Mouse (Mus musculus) limb, embryonic 11.5 days (tissue): Measurements from ENCODE around the gene Dnah3. TPM values are rescaled to one million over a fixed set of nuclear protein-coding genes. Genes with fewer than 3 reads are reported as not detected.

Source experiments
- ATAC-seq: fragments of 200-750 bp; cut with Nextera tagmentation; 2 replicates; pipeline ENCODE4 v1.8.0; 2017; ENCODE audit warnings: low read depth; ENCODE audit not compliant: insufficient number of reproducible peaks, low FRiP score, low TSS enrichment
- DNase-seq: peaks from one replicate; pipeline ENCODE4 v3.0.0-alpha.2; 2015; ENCODE audit warnings: low spot score
- H3K27ac ChIP-seq: fragments of 300-500 bp; sonication (generic); replicated peaks from 2 replicates; pipeline ENCODE4 v1.5.1; 2014; ENCODE audit warnings: low read depth, mild to moderate bottlenecking, low read length
- H3K27me3 ChIP-seq: fragments of 300-500 bp; sonication (generic); 2 replicates; pipeline ENCODE4 v1.6.1; 2014; ENCODE audit warnings: mild to moderate bottlenecking, low read length, mixed read lengths; ENCODE audit not compliant: control insufficient read depth, insufficient read depth
- H3K36me3 ChIP-seq: fragments of 300-500 bp; sonication (generic); 2 replicates; pipeline ENCODE4 v1.6.1; 2014; ENCODE audit warnings: mild to moderate bottlenecking, low read length, moderate library complexity, mixed read lengths; ENCODE audit not compliant: control insufficient read depth, insufficient read depth
- H3K4me1 ChIP-seq: fragments of 300-500 bp; sonication (generic); 2 replicates; pipeline ENCODE4 v1.6.1; 2014; ENCODE audit warnings: low read length, mixed read lengths; ENCODE audit not compliant: control insufficient read depth, insufficient read depth
- H3K4me2 ChIP-seq: fragments of 300-500 bp; sonication (generic); 2 replicates; pipeline ENCODE4 v1.6.1; 2014; ENCODE audit warnings: low read depth, mild to moderate bottlenecking, moderate library complexity; ENCODE audit not compliant: severe bottlenecking
- H3K4me3 ChIP-seq: fragments of 300-500 bp; sonication (generic); 2 replicates; pipeline ENCODE4 v1.5.1; 2014; ENCODE audit warnings: low read depth, low read length
- H3K9ac ChIP-seq: fragments of 300-500 bp; sonication (generic); 2 replicates; pipeline ENCODE4 v1.6.1; 2014; ENCODE audit warnings: mild to moderate bottlenecking, low read length
- H3K9me3 ChIP-seq: fragments of 300-500 bp; sonication (generic); 2 replicates; pipeline ENCODE4 v1.6.1; 2016; ENCODE audit warnings: low read length; ENCODE audit not compliant: control insufficient read depth
- WGBS: fragments of 180-500 bp; shearing (Covaris S2); extraction: QIAGEN DNeasy Blood & Tissue Kit; methylation state at CpG from one replicate; pipeline ENCODE4 v1.1.7; 2014; 5-methylcytosine and 5-hydroxymethylcytosine counted together
- polyA plus RNA-seq: library from polyadenylated mRNA; unstranded; fragments of >200 nt; fragmentation: Nextera tagmentation; extraction: Ambion mirVana; gene quantifications from 2 replicates; pipeline ENCODE4 v1.2.1, GENCODE M21; 2014

Gene Dnah3
- polyA plus RNA-seq, 1 experiment from 2014 or later: not detected

GRCm38 (mm10) chr7:120036422-120036821 is 58.7 kb downstream of the Dnah3 start:
- Histone ChIP-seq H3K36me3 (no peaks in the 10 kb centered on the region), H3K27ac (no peak overlapping the region), H3K4me1 (no peaks in the 10 kb centered on the region), H3K9ac (no peak overlapping the region), H3K4me3 (no peak overlapping the region), H3K4me2 (no peak overlapping the region), H3K9me3 (no peaks in the 10 kb centered on the region), H3K27me3 (no peaks in the 10 kb centered on the region)
- ATAC-seq: no peak
- DNase-seq: no peak
- 89% methylated on average over 5 of the region's 5 CpGs for WGBS

- H3K27ac ChIP-seq: no peak overlapping the region
- DNase-seq: no peak
- H3K9ac ChIP-seq: no peak overlapping the region
- H3K9me3 ChIP-seq: no peaks in the 10 kb centered on the region
- no peaks in the 10 kb centered on the region for H3K36me3 ChIP-seq
- no peak for ATAC-seq
- no peak overlapping the region for H3K4me3 ChIP-seq
- H3K27me3 ChIP-seq: no peaks in the 10 kb centered on the region
- 77% methylated on average over 4 of the region's 4 CpGs for WGBS
- no peak overlapping the region for H3K4me2 ChIP-seq
- H3K4me1 ChIP-seq: no peaks in the 10 kb centered on the region
These were observed 60.1 kb downstream of the Dnah3 start for GRCm38 (mm10) chr7:120034996-120035395.

GRCm38 (mm10) chr7:120034566-120034965 is 60.5 kb downstream of the Dnah3 start:
- no peak overlapping the region for H3K4me3 ChIP-seq
- ATAC-seq (no peak), DNase-seq (no peak)
- no peak overlapping the region for H3K4me2 ChIP-seq
- H3K36me3 ChIP-seq: no peaks in the 10 kb centered on the region
- no peaks in the 10 kb centered on the region for H3K9me3 ChIP-seq
- H3K9ac ChIP-seq: no peak overlapping the region
- 91% methylated on average over 1 of the region's 1 CpGs for WGBS
- H3K4me1 ChIP-seq: no peaks in the 10 kb centered on the region
- H3K27me3 ChIP-seq: no peaks in the 10 kb centered on the region
- no peak overlapping the region for H3K27ac ChIP-seq

GRCm38 (mm10) chr7:120028669-120029068 is 66.4 kb downstream of the Dnah3 start:
- DNase-seq (no peak), ATAC-seq (no peak)
- H3K4me2 ChIP-seq: no peak overlapping the region
- H3K4me1 ChIP-seq: no peaks in the 10 kb centered on the region
- 95% methylated on average over 1 of the region's 1 CpGs for WGBS
- no peak overlapping the region for H3K27ac ChIP-seq
- H3K36me3 ChIP-seq: no peaks in the 10 kb centered on the region
- H3K27me3 ChIP-seq: no peaks in the 10 kb centered on the region
- H3K9ac ChIP-seq: no peak overlapping the region
- H3K4me3 ChIP-seq: no peak overlapping the region
- no peaks in the 10 kb centered on the region for H3K9me3 ChIP-seq

- no peaks in the 10 kb centered on the region for H3K36me3 ChIP-seq
- no peaks in the 10 kb centered on the region for H3K4me1 ChIP-seq
- H3K27ac ChIP-seq: no peak overlapping the region
- H3K9me3 ChIP-seq: no peaks in the 10 kb centered on the region
- ATAC-seq (no peak), DNase-seq (no peak)
- H3K4me3 ChIP-seq: no peak overlapping the region
- H3K4me2 ChIP-seq: no peak overlapping the region
- WGBS: 74% methylated on average over 6 of the region's 6 CpGs
- H3K27me3 ChIP-seq: no peaks in the 10 kb centered on the region
- H3K9ac ChIP-seq: no peak overlapping the region
These were observed 98.0 kb downstream of the Dnah3 start for GRCm38 (mm10) chr7:119997066-119997465.

- Histone ChIP-seq H3K4me3 (no peak overlapping the region), H3K27ac (no peak overlapping the region), H3K36me3 (no peaks in the 10 kb centered on the region), H3K27me3 (no peaks in the 10 kb centered on the region), H3K4me2 (no peak overlapping the region), H3K4me1 (no peaks in the 10 kb centered on the region), H3K9me3 (no peaks in the 10 kb centered on the region), H3K9ac (no peak overlapping the region)
- DNase-seq (no peak), ATAC-seq (no peak)
- WGBS: 80% methylated on average over 3 of the region's 3 CpGs
These were observed 109.7 kb downstream of the Dnah3 start for GRCm38 (mm10) chr7:119985279-119985912.

- Histone ChIP-seq H3K4me2 (no peak overlapping the region), H3K4me3 (no peak overlapping the region), H3K9ac (no peak overlapping the region), H3K4me1 (no peaks in the 10 kb centered on the region), H3K27me3 (no peaks in the 10 kb centered on the region), H3K36me3 (no peaks in the 10 kb centered on the region), H3K27ac (no peak overlapping the region), H3K9me3 (no peaks in the 10 kb centered on the region)
- ATAC-seq (no peak), DNase-seq (no peak)
- 84% methylated on average over 3 of the region's 3 CpGs for WGBS
These were observed 114.9 kb downstream of the Dnah3 start for GRCm38 (mm10) chr7:119980170-119980569.

GRCm38 (mm10) chr7:119978576-119978975 is 116.5 kb downstream of the Dnah3 start:
- DNase-seq (no peak), ATAC-seq (no peak)
- Histone ChIP-seq H3K27ac (no peak overlapping the region), H3K4me1 (no peaks in the 10 kb centered on the region), H3K27me3 (no peaks in the 10 kb centered on the region), H3K4me2 (no peak overlapping the region), H3K9ac (no peak overlapping the region), H3K36me3 (no peaks in the 10 kb centered on the region), H3K9me3 (no peaks in the 10 kb centered on the region), H3K4me3 (no peak overlapping the region)

GRCm38 (mm10) chr7:119977574-119977973 is 117.5 kb downstream of the Dnah3 start:
- H3K36me3 ChIP-seq: no peaks in the 10 kb centered on the region
- no peak overlapping the region for H3K4me3 ChIP-seq
- 88% methylated on average over 7 of the region's 7 CpGs for WGBS
- no peaks in the 10 kb centered on the region for H3K4me1 ChIP-seq
- no peaks in the 10 kb centered on the region for H3K27me3 ChIP-seq
- H3K9me3 ChIP-seq: no peaks in the 10 kb centered on the region
- H3K27ac ChIP-seq: no peak overlapping the region
- no peak for DNase-seq
- H3K4me2 ChIP-seq: no peak overlapping the region
- ATAC-seq: no peak
- H3K9ac ChIP-seq: no peak overlapping the region
